Mouse (Mus musculus): Measurements from ENCODE around the gene Angptl2. TPM values are rescaled to one million over a fixed set of nuclear protein-coding genes. Genes with fewer than 3 reads are reported as not detected.
A peak's percentile ranks its signal among the peaks of the same experiment; 100 is the strongest.

The Angptl2 gene
- total and polyA plus RNA-seq, 2 experiments from 2014 or later = 11.5 to 22.0 TPM

- no peak overlapping the region for H3K4me3 ChIP-seq (ENCODE audit: low read length)
- H3K27me3 ChIP-seq (ENCODE audit: insufficient read depth, low read length) = no peaks in the 10 kb centered on the region
- H3K27ac ChIP-seq = no peak overlapping the region
- DNase-seq (ENCODE audit: low spot score) = no peak
- no peak overlapping the region for H3K4me2 ChIP-seq (ENCODE audit: low read depth, low read length)
- no peak for ATAC-seq
- WGBS = 91% methylated on average over 15 of the region's 15 CpGs
- peaks cover 3% of the 10 kb centered on the region; the same call in 1 of the 2 replicates for H3K4me1 ChIP-seq (ENCODE audit: insufficient read depth, low read length)
- no peaks in the 10 kb centered on the region for H3K9me3 ChIP-seq (ENCODE audit: low read length)
- H3K36me3 ChIP-seq (ENCODE audit: insufficient read depth, low read length) = no peaks in the 10 kb centered on the region; the same call in 1 of the 2 replicates
- no peak for TF ChIP-seq CTCF (IDR thresholded peaks at IDR 0.05; ENCODE audit: low read depth)
- no peak overlapping the region for H3K9ac ChIP-seq (replicated peaks; ENCODE audit: low read length)
Observed at GRCm38 (mm10) chr2:33228551-33228950, 12.7 kb downstream of the Angptl2 start.

DNA sequence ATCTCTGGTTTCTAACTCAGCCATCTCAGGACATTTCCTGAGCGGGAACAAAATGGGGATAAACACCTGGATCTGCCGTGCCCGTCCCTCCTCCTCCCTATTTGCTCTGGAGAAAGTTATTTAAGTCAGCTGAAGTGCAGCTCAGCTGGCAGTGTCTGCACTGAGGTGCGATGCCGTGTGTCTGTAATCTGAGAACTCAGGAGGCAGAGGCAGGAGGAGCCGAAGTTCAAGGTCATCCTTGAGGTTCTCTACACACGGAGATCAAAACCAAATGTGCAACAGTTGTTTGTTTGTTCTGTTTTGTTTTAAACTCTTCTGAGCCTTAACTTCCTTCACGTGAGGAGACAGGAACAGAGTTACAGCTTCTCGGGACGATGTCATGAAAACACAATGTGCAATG is 14.8 kb downstream of the Angptl2 start:
- no peaks in the 10 kb centered on the region; the same call in 1 of the 2 replicates for H3K36me3 ChIP-seq (ENCODE audit: insufficient read depth, low read length)
- H3K27me3 ChIP-seq (ENCODE audit: insufficient read depth, low read length) = no peaks in the 10 kb centered on the region
- no peak overlapping the region for H3K4me3 ChIP-seq (ENCODE audit: low read length)
- no peak overlapping the region for H3K4me2 ChIP-seq (ENCODE audit: low read depth, low read length)
- no peak overlapping the region for H3K27ac ChIP-seq
- no peaks in the 10 kb centered on the region for H3K9me3 ChIP-seq (ENCODE audit: low read length)
- no peak for TF ChIP-seq CTCF (IDR thresholded peaks at IDR 0.05; ENCODE audit: low read depth)
- ATAC-seq (no peak), DNase-seq (ENCODE audit: low spot score) (no peak)
- H3K9ac ChIP-seq (replicated peaks; ENCODE audit: low read length) = no peak overlapping the region
- peaks cover 9% of the 10 kb centered on the region; the same call in 1 of the 2 replicates for H3K4me1 ChIP-seq (ENCODE audit: insufficient read depth, low read length)
- 80% methylated on average over 10 of the region's 10 CpGs for WGBS

DNA sequence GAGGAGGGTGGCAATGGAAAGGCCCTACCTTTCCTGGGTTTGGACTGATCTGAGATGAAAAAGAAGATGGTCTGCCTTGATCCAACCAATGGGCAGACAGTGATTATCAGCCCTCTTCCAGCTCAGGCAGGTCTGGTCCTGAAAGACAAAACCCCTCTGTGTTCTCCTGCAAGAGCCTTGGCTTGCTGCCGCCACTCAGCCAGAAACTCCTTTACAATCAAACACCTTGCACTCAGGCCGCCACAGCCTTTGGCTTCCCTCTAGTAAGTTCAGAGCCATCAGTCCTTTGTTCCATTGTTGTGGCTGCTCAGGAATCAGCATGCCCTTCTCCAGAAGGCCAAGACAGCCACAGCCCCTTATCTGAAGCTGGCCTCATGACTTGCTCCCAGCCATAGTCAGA is 15.9 kb downstream of the Angptl2 start:
- H3K4me3 ChIP-seq (ENCODE audit: low read length) = no peak overlapping the region
- WGBS = 40% methylated on average over 2 of the region's 2 CpGs
- no peak overlapping the region for H3K9ac ChIP-seq (replicated peaks; ENCODE audit: low read length)
- ATAC-seq = no peak
- H3K27ac ChIP-seq = no peak overlapping the region
- no peak for TF ChIP-seq CTCF (IDR thresholded peaks at IDR 0.05; ENCODE audit: low read depth)
- DNase-seq (ENCODE audit: low spot score) = no peak
- no peaks in the 10 kb centered on the region; the same call in 1 of the 2 replicates for H3K36me3 ChIP-seq (ENCODE audit: insufficient read depth, low read length)
- H3K4me2 ChIP-seq (ENCODE audit: low read depth, low read length) = no peak overlapping the region
- no peaks in the 10 kb centered on the region for H3K9me3 ChIP-seq (ENCODE audit: low read length)
- no peaks in the 10 kb centered on the region for H3K27me3 ChIP-seq (ENCODE audit: insufficient read depth, low read length)
- H3K4me1 ChIP-seq (ENCODE audit: insufficient read depth, low read length) = peaks cover 9% of the 10 kb centered on the region; the same call in 1 of the 2 replicates

- no peak for TF ChIP-seq CTCF (IDR thresholded peaks at IDR 0.05; ENCODE audit: low read depth)
- no peak overlapping the region for H3K4me3 ChIP-seq (ENCODE audit: low read length)
- WGBS = 75% methylated on average over 6 of the region's 6 CpGs
Observed at GRCm38 (mm10) chr2:33232782-33233570, 17.1 kb downstream of the Angptl2 start.

GRCm38 (mm10) chr2:33233856-33234255 is 18.0 kb downstream of the Angptl2 start:
- peaks cover 9% of the 10 kb centered on the region; the same call in 1 of the 2 replicates for H3K4me1 ChIP-seq (ENCODE audit: insufficient read depth, low read length)
- DNase-seq (ENCODE audit: low spot score) (no peak), ATAC-seq (no peak)
- TF ChIP-seq CTCF (IDR thresholded peaks at IDR 0.05; ENCODE audit: low read depth) = no peak
- no peak overlapping the region for H3K9ac ChIP-seq (replicated peaks; ENCODE audit: low read length)
- 47% methylated on average over 5 of the region's 5 CpGs for WGBS
- no peaks in the 10 kb centered on the region for H3K27me3 ChIP-seq (ENCODE audit: insufficient read depth, low read length)
- H3K4me2 ChIP-seq (ENCODE audit: low read depth, low read length) = no peak overlapping the region
- no peak overlapping the region for H3K27ac ChIP-seq
- H3K36me3 ChIP-seq (ENCODE audit: insufficient read depth, low read length) = no peaks in the 10 kb centered on the region; the same call in 1 of the 2 replicates
- no peak overlapping the region for H3K4me3 ChIP-seq (ENCODE audit: low read length)
- no peaks in the 10 kb centered on the region for H3K9me3 ChIP-seq (ENCODE audit: low read length)

More at GRCm38 (mm10) chr2:33232782-33233570, 17.1 kb downstream of the Angptl2 start:
- ATAC-seq = no peak
- H3K4me1 ChIP-seq (ENCODE audit: insufficient read depth, low read length) = peaks cover 9% of the 10 kb centered on the region; the same call in 1 of the 2 replicates
- DNase-seq (ENCODE audit: low spot score) = no peak
- no peak overlapping the region for H3K4me2 ChIP-seq (ENCODE audit: low read depth, low read length)
- H3K9ac ChIP-seq (replicated peaks; ENCODE audit: low read length) = no peak overlapping the region
- H3K36me3 ChIP-seq (ENCODE audit: insufficient read depth, low read length) = no peaks in the 10 kb centered on the region; the same call in 1 of the 2 replicates
- H3K27me3 ChIP-seq (ENCODE audit: insufficient read depth, low read length) = no peaks in the 10 kb centered on the region
- H3K27ac ChIP-seq = no peak overlapping the region
- no peaks in the 10 kb centered on the region for H3K9me3 ChIP-seq (ENCODE audit: low read length)

DNA sequence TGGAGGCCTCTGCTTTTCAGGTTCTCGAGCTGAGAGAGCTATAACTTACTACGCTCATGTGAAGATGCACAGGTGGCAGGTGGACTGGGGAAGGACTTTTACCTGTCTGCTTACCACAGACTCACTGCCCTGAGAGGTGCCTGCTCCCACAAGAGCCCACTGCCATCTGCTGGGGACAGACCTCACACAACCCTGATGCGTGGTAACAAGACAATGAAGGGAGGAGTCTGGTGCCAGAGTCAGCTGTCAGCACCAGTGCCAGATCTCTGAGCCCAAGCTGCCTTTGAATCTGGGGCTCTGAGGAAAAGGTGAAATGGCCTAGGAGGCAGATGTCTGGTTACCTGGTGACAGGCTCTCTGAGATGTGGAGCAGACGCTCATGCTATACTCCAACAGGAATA is 19.0 kb downstream of the Angptl2 start:
- peak; percentile 54 for DNase-seq (ENCODE audit: low spot score)
- Histone ChIP-seq H3K9ac (replicated peaks; ENCODE audit: low read length) (no peak overlapping the region), H3K4me1 (ENCODE audit: insufficient read depth, low read length) (peaks cover 9% of the 10 kb centered on the region; the same call in 1 of the 2 replicates), H3K27me3 (ENCODE audit: insufficient read depth, low read length) (no peaks in the 10 kb centered on the region), H3K36me3 (ENCODE audit: insufficient read depth, low read length) (no peaks in the 10 kb centered on the region; the same call in 1 of the 2 replicates), H3K9me3 (ENCODE audit: low read length) (no peaks in the 10 kb centered on the region), H3K4me3 (ENCODE audit: low read length) (no peak overlapping the region), H3K27ac (no peak overlapping the region), H3K4me2 (ENCODE audit: low read depth, low read length) (no peak overlapping the region)
- 0 out of 2 replicates have a peak, but pooled peaks have one; percentile 48 for ATAC-seq
- TF ChIP-seq CTCF (IDR thresholded peaks at IDR 0.05; ENCODE audit: low read depth) = peak; percentile 50
- 61% methylated on average over 4 of the region's 4 CpGs for WGBS
